Mouse (Mus musculus) cerebellum, adult 2 months (tissue): ENCODE data around the gene Olfml3.

ENCODE experiments used
- CTCF ChIP-seq: fragments of 200-500 bp; IDR thresholded peaks from 2 replicates; pipeline ENCODE4 v1.5.1; 2011; ENCODE audit warnings: low read depth, mild to moderate bottlenecking, control low read depth, low read length, moderate library complexity, borderline replicate concordance; ENCODE audit not compliant: insufficient read depth
- POLR2A ChIP-seq: fragments of 200-500 bp; IDR thresholded peaks from 2 replicates; pipeline ENCODE4 v1.6.1; 2011; ENCODE audit warnings: low read length, control low read depth, borderline replicate concordance; ENCODE audit not compliant: insufficient read depth

DNA sequence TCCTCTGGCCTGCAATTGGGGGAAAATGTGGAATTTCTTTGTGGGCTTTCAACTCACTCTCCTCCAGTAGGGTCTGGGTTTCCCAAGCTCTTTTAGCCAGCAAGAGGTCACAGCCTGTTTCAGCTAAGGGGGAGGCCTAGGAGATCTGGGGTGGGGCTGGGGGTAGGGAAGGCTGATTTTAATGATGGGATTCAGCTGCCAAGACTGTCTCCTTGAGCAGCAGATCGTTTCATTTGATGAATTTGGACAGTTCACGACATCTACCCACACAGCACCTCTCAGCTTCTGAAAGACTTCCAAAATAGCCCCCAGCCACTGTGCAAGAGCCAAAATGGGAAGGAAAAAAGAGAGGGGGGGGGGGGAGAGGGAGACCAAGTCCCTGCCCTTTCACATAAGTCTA, 4.6 kb downstream of the Olfml3 start:
- TF ChIP-seq CTCF (no peak), POLR2A (no peak)
